Mouse (Mus musculus): ENCODE data around the gene Wipf3. TPM values are rescaled to one million over a fixed set of nuclear protein-coding genes. Genes with fewer than 3 reads are reported as not detected.

Gene Wipf3
- total RNA-seq, 2 experiments from 2014 or later = 7.1 to 7.5 TPM

DNA sequence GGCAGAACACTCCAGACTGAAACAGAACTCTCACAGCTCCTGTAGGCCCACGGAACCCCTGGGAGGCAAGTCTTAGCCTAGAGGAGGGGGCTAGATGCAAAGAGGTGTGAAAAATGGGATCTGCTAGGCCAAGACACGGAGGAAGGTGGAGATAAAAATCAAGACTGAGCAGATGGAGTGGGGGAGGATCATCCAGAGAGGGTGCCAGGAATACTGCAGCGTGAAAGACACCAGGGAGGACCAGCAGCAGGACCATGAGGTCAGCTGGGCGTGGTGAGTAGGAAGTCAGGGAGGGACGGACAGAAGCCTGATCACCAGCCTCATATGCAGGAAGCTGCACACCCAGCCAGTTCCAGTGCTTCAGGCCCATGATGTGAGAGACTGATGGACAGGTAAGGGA is 89.4 kb downstream of the Wipf3 start:
- DNase-seq (ENCODE audit: low spot score in 2 of 2) = no peak

DNA sequence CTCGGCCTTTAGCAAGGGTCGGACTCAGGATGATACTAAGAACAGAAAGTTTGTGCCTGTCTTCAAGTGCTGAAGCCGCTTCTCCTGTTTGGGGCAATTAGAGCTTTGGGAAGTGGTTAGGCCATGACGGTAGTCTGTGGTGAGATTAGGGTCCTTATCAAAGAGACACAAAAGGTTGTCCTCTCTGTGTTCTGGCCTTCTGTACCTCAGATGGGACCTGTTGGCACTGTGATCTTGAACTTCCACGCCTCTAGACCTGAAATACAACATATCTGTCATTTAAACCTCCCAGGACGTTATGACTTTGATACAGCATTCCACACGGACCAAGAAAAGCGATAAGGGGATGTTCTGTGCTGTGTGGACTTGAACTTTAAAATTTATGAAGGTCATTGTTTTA is 99.3 kb downstream of the Wipf3 start:
- no peak for DNase-seq (ENCODE audit: low spot score in 2 of 2)

DNA sequence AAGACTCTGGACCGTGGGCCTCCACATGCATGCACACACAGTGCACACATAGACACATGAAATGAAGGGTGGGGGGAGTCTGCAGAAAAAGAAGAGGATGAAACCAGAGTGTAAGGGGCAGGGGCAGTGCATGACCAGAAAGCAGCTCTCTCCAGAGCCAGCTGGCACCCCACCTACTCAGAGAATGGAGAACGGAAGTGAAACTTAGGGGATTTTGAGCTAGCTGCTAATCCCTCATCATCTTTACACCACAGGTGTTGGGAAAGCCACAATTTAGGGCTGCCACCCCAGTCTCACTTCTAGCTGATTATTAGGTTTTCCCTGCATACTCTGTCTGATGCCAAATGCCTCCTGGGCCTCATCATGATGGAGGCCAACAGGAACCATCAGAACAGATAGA is 100.8 kb downstream of the Wipf3 start:
- no peak for DNase-seq (ENCODE audit: low spot score in 2 of 2)

DNA sequence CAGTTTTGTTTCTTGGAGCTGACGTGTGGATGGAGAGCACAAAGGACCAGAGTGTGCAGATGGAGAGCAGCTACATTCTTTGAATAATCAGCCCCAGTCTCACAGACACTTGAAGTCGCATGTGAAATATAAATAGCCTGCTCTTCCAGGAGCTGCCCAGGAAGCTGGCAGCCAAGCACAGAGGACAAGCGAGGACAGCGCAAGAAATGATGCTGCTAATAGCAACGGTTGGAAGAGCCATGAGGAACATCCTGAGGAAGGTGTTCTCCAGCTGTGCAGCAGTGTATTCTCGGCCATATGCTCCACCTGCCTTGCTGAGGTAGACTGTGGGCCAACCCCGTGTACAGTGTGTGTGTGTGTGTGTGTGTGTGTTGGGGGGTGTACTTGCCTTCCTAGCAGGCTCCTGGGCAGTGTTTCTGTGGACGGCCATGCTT is 101.7 kb downstream of the Wipf3 start:
- no peak for DNase-seq (ENCODE audit: low spot score in 2 of 2)

- DNase-seq (ENCODE audit: low spot score in 2 of 2) = no peak
These were observed 106.1 kb downstream of the Wipf3 start for GRCm38 (mm10) chr6:54535485-54535884.

- no peak for DNase-seq (ENCODE audit: low spot score in 2 of 2)
These were observed 107.7 kb downstream of the Wipf3 start for GRCm38 (mm10) chr6:54537053-54537452.

DNA sequence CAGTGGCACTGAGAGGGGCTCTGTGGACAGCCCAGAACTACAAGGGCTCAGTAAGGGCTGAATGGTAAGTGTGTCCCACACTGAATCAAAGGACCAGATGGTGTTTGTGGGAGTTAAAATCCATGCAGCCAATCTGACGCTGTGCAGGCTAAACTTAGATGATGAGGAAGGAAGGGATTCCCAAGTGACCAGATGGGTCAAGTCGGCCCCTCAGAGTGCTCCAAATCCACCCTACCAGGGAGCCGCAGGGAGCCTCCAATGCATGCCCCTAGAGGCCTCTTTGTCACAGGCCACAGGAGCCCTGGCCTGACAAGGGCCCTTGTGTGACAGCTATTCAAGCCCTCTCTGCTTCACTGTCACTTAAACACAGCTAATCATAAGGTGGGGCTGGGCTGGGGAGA is 109.4 kb downstream of the Wipf3 start:
- DNase-seq (ENCODE audit: low spot score in 2 of 2) = no peak

GRCm38 (mm10) chr6:54539396-54539795 is 110.0 kb downstream of the Wipf3 start:
- no peak for DNase-seq (ENCODE audit: low spot score in 2 of 2)

DNA sequence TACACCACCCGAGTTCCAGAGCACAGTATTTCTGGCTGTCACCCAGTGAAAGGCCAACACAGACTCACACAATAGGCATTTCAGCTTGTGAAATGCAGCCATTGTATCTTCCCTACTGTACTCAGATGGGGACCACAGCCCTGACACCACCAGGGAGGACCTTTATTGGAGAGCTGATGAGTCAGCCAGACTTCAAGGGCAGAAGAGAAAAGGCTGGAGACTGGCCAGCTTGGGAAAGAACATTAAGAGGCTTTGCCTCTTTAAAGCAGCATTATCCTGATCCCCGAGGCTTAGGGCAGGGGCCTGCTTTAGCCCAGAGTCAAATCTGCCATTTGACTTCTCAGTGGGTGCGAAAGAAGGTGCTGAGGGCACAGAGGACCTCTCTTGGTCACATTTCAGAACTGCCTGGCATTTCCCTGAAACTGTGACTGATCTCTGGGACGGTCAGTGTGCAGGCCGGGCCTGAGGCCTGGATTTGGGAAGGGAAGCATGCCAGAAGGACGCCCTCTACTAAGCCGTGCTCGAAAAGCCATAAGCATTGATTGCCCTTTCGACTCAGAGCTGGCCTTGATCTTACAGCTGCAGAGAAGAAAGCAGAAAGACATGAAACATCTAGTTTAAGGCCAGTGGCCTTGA is 111.0 kb downstream of the Wipf3 start:
- no peak for DNase-seq (ENCODE audit: low spot score in 2 of 2)

DNA sequence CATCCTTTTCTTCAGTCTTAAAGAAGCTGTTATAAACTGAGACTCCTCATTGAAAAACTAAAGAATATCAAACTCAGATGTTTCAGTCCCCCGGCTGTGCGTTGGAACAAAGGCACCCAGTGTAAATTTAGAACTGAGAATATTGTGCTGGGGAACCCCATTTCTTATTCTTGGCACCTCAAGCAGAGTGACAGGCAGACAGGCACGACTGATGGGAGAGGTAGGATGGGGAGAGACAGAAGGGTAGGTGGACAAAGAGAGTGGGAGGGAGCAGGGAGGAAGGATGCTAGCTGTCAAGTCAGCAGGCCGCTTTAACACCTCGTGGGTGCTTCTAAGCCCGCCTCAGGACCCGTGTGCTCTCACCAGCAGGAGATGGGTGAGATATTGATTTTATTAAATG is 113.4 kb downstream of the Wipf3 start:
- no peak for DNase-seq (ENCODE audit: low spot score in 2 of 2)

- peak in 1 of 2 experiments; percentile 5 for DNase-seq (ENCODE audit: low spot score in 2 of 2)
These were observed 114.2 kb downstream of the Wipf3 start for GRCm38 (mm10) chr6:54543646-54544045.

DNA sequence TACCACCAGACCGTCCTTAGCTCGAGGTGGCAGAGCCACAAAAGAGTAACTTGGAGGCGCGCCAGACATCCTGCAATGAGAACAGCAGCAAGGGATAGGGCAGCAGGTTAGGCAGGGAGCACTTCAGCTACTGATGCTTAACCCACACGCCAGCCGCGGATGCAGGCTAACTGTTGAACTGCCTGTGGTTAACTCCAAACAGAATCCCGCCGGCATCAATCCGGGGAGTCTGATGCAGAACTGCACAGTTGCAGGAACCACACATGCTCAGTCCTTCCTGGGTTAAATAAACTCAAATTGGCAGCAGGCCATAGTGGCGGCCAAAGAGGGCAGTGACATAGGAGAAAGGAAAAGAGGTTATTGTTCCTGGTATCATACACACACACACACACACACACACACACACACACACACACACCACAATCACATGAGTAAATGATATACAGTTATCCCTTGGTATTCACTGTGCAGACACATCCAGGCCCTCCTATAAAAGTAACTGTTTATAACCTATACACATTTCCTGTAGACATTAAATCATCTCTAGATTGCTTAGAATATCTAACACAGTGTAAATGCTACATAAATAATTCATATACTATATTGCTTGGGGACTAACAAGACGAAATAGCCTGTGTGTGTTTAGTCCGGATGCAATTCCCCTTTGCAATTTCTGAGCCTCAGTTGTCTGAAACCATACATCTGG is 119.1 kb downstream of the Wipf3 start:
- peak in 1 of 2 experiments; percentile 24 for DNase-seq (ENCODE audit: low spot score in 2 of 2)

DNA sequence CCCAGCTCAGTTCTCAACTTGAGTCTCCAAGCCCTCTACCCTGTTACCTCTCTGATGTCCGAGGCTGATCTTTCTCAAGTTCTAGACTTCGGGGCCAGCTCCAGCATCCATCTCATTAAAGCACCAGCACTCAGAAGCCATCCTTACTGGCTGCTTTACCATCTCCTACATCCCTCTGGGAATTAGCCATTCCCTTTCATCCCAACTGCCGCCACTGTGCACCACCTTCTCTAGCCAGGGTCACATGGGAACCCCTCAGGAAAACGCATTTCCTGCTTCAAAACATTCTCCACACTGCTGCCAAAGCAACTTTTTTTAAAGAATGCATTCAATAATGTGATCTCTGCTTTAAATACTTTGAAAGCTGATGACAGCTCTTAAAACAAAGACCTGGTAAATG is 119.9 kb downstream of the Wipf3 start:
- no peak for DNase-seq (ENCODE audit: low spot score in 2 of 2)

DNA sequence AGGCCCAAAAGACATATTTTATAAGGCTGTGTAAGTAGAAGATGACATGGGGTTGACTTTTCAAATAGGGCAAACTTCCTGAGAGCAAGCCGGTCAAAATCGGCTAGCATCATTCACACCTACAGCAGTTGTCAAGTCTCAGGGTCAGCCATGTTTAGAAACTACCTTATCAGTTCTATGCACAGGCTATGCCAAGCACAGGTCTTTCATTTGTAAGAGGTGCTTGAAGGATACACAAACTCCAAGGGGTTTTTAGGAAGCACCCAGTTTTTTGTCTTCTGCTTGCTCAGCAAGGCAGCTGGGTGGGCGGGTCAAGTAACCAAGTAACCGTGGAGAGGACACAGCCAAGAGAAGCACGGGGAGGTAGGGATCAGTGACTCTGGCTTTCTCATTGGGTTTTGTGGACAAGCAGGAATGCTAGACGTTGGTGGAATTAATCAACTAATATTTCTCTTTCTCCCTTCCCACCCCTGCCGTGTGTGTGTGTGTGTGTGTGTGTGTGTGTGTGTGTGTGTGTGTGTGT is 121.5 kb downstream of the Wipf3 start:
- DNase-seq (ENCODE audit: low spot score in 2 of 2) = no peak

GRCm38 (mm10) chr6:54552721-54553413 is 123.5 kb downstream of the Wipf3 start:
- no peak for DNase-seq (ENCODE audit: low spot score in 2 of 2)

Other genes starting within 250 kb of the Wipf3 start
- gene Prr15, start 103.8 kb upstream of the Wipf3 start, total RNA-seq (2021) = 1 to 10 TPM; 1.3 TPM
- 10 to 100 TPM; 11.8 to 12.7 TPM for gene Scrn1, start 136.9 kb downstream of the Wipf3 start, total RNA-seq (2021)
- 1 to 10 TPM; 8.1 to 9.1 TPM for gene Plekha8, start 165.5 kb downstream of the Wipf3 start, total RNA-seq (2021)
- 10 to 100 TPM; 31.6 to 35.2 TPM for gene Fkbp14, start 167.7 kb downstream of the Wipf3 start, total RNA-seq (2021)